Mouse (Mus musculus) liver, postnatal 0 days (tissue): ENCODE measurements around the gene Adprh.

Source experiments
- CTCF ChIP-seq: sonication (generic); IDR thresholded peaks from 2 replicates; pipeline ENCODE4 v1.5.1; 2016; ENCODE audit warnings: antibody characterized with exemption, low read depth
- EP300 ChIP-seq: IDR thresholded peaks from 2 replicates; pipeline ENCODE4 v1.6.1; 2016; ENCODE audit warnings: antibody characterized with exemption, low read depth, mild to moderate bottlenecking

GRCm38 (mm10) chr16:38434295-38434795 is 18.2 kb downstream of the Adprh start:
- no peak for TF ChIP-seq CTCF
- TF ChIP-seq EP300: no peak
